ENCODE assay signal across 16 mouse cellular contexts in the genomic region with DNA sequence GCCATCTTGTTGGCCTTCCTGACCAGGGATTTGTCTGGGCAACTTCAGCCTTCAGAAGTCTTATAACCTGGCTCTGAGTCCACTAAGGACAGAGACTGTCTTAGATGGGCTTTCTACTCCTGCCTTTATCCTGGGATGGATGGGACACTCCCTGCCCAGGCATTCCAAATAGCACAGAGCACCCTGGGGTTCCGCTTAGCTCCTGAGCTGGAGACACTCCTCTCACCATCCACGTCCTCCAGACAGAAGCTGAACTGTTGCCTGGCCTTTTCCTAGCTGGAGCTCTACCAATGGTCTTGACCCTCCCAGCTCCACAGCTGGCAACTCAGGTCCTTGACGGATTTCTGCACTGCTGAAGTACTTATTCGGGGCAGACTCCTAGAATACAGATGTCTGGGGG. TPM values are rescaled to one million over a fixed set of nuclear protein-coding genes. Genes with fewer than 3 reads are reported as not detected.
"Had no signal": no experiment of that assay in that cellular context is flagged by ENCODE, and none has a peak within 500 bp of the region (broad histone marks: within the 10 kb centered on the region; RNA-seq: fewer than 3 reads in every experiment).

No protein-coding gene starts in this region.

- H3K4me3 ChIP-seq: layer of hippocampus, adult 2 months; limb, embryonic 13.5 days; neural tube, embryonic 12.5 days; stomach, embryonic 15.5 days had no signal

- H3K27me3 ChIP-seq: limb, embryonic 13.5 days; neural tube, embryonic 12.5 days; stomach, embryonic 15.5 days had no signal

- H3K4me1 ChIP-seq: limb, embryonic 13.5 days; neural tube, embryonic 12.5 days; stomach, embryonic 15.5 days had no signal

- DNase-seq: left cerebral cortex, postnatal 4 days; lung, adult 18-20 months; midbrain, embryonic 14.5 days; right cerebral cortex, postnatal 14 days; thymus, adult 2 months; thymus, postnatal 25 days had no signal

- H3K36me3 ChIP-seq: limb, embryonic 13.5 days; neural tube, embryonic 12.5 days; stomach, embryonic 15.5 days had no signal

- H3K27ac ChIP-seq: kidney, postnatal 0 days; layer of hippocampus, adult 2 months; limb, embryonic 13.5 days; liver, embryonic 14.5 days; neural tube, embryonic 12.5 days; stomach, embryonic 15.5 days had no signal

- H3K9me3 ChIP-seq: limb, embryonic 13.5 days; neural tube, embryonic 12.5 days; stomach, embryonic 15.5 days had no signal

- H3K9ac ChIP-seq: limb, embryonic 13.5 days; liver, embryonic 14.5 days; neural tube, embryonic 12.5 days; stomach, embryonic 15.5 days had no signal

RNA-seq across cellular contexts. Expression of a gene that starts 52.8 kb away (rescaled TPM):
- total RNA-seq: layer of hippocampus, adult 2 months; left cerebral cortex, postnatal 10 days; left cerebral cortex, postnatal 4 days; liver, adult 2 months had no signal
- polyA plus RNA-seq: midbrain, embryonic 14.5 days; testis, adult 2 months; urinary bladder, adult 2 months had no signal
